Mouse (Mus musculus) forebrain, embryonic 15.5 days (tissue): Measurements from ENCODE around the gene Zdhhc7. TPM values are rescaled to one million over a fixed set of nuclear protein-coding genes. Genes with fewer than 3 reads are reported as not detected.
A peak's percentile ranks its signal among the peaks of the same experiment; 100 is the strongest.

Experiments
- ATAC-seq: fragments of 200-750 bp; cut with Nextera tagmentation; replicated peaks from 2 replicates; pipeline ENCODE4 v1.8.0; 2017; ENCODE audit warnings: mild to moderate bottlenecking, moderate TSS enrichment, moderate library complexity
- H3K27ac ChIP-seq: fragments of 300-500 bp; sonication (generic); replicated peaks from 2 replicates; pipeline ENCODE4 v1.5.1; 2015; ENCODE audit warnings: mild to moderate bottlenecking, inconsistent platforms
- H3K27me3 ChIP-seq: fragments of 300-500 bp; sonication (generic); 2 replicates; pipeline ENCODE4 v1.6.1; 2015; ENCODE audit warnings: inconsistent platforms
- H3K36me3 ChIP-seq: fragments of 300-500 bp; sonication (generic); 2 replicates; pipeline ENCODE4 v1.6.1; 2015; ENCODE audit warnings: mild to moderate bottlenecking, inconsistent platforms
- H3K4me1 ChIP-seq: fragments of 300-500 bp; sonication (generic); 2 replicates; pipeline ENCODE4 v1.6.1; 2015; ENCODE audit warnings: inconsistent platforms
- H3K4me2 ChIP-seq: fragments of 300-500 bp; sonication (generic); replicated peaks from 2 replicates; pipeline ENCODE4 v1.6.1; 2015; ENCODE audit warnings: mild to moderate bottlenecking, inconsistent platforms
- H3K4me3 ChIP-seq: fragments of 300-500 bp; sonication (generic); 2 replicates; pipeline ENCODE4 v1.5.1; 2015; ENCODE audit warnings: mild to moderate bottlenecking, inconsistent platforms
- H3K9ac ChIP-seq: fragments of 300-500 bp; sonication (generic); replicated peaks from 2 replicates; pipeline ENCODE4 v1.6.1; 2015; ENCODE audit warnings: mild to moderate bottlenecking, inconsistent platforms
- H3K9me3 ChIP-seq: fragments of 300-500 bp; sonication (generic); 2 replicates; pipeline ENCODE4 v1.6.1; 2016; ENCODE audit warnings: inconsistent platforms
- WGBS: fragments of 180-500 bp; shearing (Covaris S2); methylation state at CpG from one replicate; pipeline ENCODE4 v1.1.7; 2015; ENCODE audit warnings: mixed read lengths; 5-methylcytosine and 5-hydroxymethylcytosine counted together
- polyA plus RNA-seq: library from polyadenylated mRNA; unstranded; fragments of >200 nt; fragmentation: Nextera tagmentation; extraction: Ambion mirVana; gene quantifications from 2 replicates; pipeline ENCODE4 v1.2.1, GENCODE M21; 2015

Gene Zdhhc7
- polyA plus RNA-seq, 1 experiment from 2014 or later = 34.5 TPM

DNA sequence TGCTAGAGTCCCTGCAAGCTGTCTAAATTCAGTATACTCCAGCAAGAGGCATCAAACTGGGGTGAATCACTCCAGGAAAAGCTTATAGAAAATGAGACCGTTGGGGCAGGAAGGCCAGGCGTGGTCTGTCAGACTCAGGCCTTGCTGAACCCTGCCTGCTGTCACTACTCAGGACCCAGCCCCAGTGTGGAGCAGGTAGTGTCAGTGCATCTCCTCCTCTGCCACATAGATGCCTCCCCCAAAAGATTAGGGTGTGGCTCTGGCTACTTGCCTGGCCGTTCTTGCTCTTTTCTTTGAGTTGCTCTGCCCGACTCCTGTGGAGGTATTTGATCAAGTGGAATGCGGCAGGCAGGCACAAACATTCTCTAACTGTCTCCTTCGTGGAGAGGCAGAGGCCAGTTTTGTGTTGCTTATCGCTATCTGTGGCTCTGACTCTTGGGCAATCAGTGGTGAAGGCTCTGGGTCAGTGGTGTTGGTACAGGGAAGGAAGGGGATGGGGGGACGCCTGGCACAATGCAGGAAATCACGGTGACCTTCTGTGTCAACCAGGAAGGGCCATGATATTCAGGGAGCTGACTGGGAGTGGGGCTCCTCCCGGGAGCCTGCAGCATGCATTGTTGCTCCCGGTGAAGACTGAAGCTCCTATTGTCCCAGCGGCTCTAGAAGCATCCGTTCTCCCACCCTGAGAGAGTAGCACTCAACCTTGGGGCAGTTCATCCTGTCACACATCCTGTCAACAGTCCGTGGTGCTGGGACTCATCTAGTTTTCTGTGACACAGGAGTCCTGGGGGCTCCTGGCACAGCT, 25.3 kb upstream of the Zdhhc7 start:
- no peak for ATAC-seq
- Histone ChIP-seq H3K4me2 (no peak overlapping the region), H3K27me3 (no peaks in the 10 kb centered on the region), H3K36me3 (no peaks in the 10 kb centered on the region), H3K27ac (no peak overlapping the region), H3K9me3 (no peaks in the 10 kb centered on the region), H3K9ac (no peak overlapping the region), H3K4me3 (no peak overlapping the region), H3K4me1 (peaks cover 17% of the 10 kb centered on the region)
- WGBS = 25% methylated on average over 14 of the region's 14 CpGs

DNA sequence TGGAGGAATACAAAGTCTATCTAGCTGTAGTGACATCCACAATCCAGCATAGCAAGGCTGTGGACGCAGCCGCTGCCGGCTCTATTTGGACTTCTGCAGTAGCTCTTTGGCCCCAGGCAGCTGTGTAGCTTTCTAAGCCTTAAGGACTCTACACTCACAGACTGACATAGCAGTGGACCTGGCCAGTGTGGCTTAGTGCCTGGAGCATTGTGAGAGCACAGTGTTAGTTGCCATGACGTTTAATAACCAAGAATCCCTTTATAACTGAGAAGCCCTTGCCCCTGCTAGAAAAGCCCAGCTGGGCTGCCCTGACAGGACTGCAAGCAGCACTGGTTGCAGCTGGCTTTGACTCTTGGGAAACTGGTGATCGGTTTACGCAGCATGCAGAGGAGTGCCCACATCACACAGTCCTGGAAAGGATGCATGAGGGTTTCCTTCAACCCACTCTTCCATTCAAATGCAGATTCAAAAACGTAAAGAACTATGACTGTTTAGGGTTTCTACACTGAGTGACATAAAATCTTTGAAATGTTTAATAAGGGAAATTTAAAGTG, 23.6 kb upstream of the Zdhhc7 start:
- no peaks in the 10 kb centered on the region for H3K27me3 ChIP-seq
- no peaks in the 10 kb centered on the region for H3K9me3 ChIP-seq
- no peaks in the 10 kb centered on the region for H3K36me3 ChIP-seq
- ATAC-seq = 0 out of 2 replicates have a peak, but pooled peaks have one; percentile 23
- 45% methylated on average over 7 of the region's 7 CpGs for WGBS
- H3K4me1 ChIP-seq = peaks cover 22% of the 10 kb centered on the region
- H3K9ac ChIP-seq = no peak overlapping the region
- H3K4me3 ChIP-seq = no peak overlapping the region
- H3K4me2 ChIP-seq = no peak overlapping the region
- H3K27ac ChIP-seq = peak overlapping the region; percentile 1; the same call in 1 of the 2 replicates

DNA sequence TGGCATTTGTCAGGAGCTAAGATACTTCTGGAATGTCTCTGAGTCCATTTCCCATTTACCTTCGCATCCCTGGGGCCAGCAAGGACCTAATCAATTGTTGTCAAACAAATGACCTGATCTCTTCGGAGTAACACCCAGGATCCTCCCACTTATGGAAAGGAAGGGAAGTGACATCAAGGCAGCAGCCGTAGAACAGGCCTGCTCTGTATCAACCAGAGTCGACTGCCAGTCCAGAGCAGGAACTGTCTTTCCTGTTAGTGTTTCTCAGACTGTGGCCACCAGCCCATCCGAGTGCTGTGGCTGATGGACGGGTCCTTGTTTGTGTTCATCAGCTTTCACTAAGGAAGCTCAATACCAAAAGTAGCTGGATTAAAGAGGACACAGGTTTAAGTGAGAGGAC, 23.0 kb upstream of the Zdhhc7 start:
- H3K4me2 ChIP-seq = no peak overlapping the region
- H3K27ac ChIP-seq = peak overlapping the region; percentile 1; the same call in 1 of the 2 replicates
- no peak for ATAC-seq
- no peaks in the 10 kb centered on the region for H3K9me3 ChIP-seq
- H3K4me3 ChIP-seq = no peak overlapping the region
- WGBS = 66% methylated on average over 6 of the region's 6 CpGs
- no peak overlapping the region for H3K9ac ChIP-seq
- no peaks in the 10 kb centered on the region for H3K27me3 ChIP-seq
- H3K36me3 ChIP-seq = no peaks in the 10 kb centered on the region
- H3K4me1 ChIP-seq = peaks cover 25% of the 10 kb centered on the region

DNA sequence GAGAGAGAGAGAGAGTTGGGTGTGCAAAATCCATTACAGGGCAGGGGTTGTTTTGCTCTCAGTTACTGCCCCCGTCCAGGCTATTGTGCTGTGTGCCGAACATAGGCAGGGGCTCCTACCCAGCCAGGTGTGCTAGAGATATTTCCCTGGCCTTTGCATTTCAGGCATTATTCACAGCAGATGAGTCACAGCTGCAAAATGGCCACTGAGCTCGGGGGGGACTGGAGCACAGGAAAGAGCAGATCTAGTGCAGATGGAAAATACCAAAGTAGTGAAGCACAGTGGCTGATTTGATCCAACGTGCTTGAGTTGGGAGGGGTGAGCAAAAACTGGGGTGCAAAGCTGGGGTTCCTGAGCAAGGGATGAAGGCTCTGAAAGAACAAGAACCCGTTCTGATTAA, 19.7 kb upstream of the Zdhhc7 start:
- Histone ChIP-seq H3K27ac (no peak overlapping the region), H3K9me3 (no peaks in the 10 kb centered on the region), H3K4me3 (no peak overlapping the region), H3K36me3 (no peaks in the 10 kb centered on the region), H3K4me2 (no peak overlapping the region), H3K4me1 (peaks cover 20% of the 10 kb centered on the region), H3K9ac (no peak overlapping the region), H3K27me3 (peaks cover 1% of the 10 kb centered on the region; the same call in 1 of the 2 replicates)
- 74% methylated on average over 5 of the region's 5 CpGs for WGBS
- ATAC-seq = no peak

DNA sequence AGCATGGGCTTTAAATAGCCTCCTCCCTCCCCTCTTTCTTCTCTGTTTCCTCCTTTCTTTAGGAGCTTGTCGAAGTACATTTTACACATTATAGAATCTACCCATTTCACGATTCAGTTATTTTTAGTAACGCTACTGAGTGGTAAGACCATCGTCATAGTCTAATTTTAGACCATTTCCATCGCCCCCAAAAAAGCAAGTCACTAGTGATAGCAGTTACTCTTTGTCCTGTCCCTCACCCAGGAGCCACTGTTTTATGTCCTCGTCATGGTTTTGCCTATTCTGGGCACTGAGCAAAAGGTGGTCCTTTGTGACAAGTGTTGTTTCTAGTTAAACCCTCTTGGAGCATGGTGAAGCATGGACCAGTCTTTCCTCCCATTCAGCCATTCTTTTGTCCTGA, 18.6 kb upstream of the Zdhhc7 start:
- no peak overlapping the region for H3K9ac ChIP-seq
- H3K27ac ChIP-seq = no peak overlapping the region
- no peaks in the 10 kb centered on the region for H3K9me3 ChIP-seq
- H3K4me2 ChIP-seq = no peak overlapping the region
- H3K36me3 ChIP-seq = no peaks in the 10 kb centered on the region
- H3K4me1 ChIP-seq = peaks cover 18% of the 10 kb centered on the region
- no peak overlapping the region for H3K4me3 ChIP-seq
- ATAC-seq = no peak
- 72% methylated on average over 6 of the region's 6 CpGs for WGBS
- peaks cover 11% of the 10 kb centered on the region; the same call in 1 of the 2 replicates for H3K27me3 ChIP-seq

DNA sequence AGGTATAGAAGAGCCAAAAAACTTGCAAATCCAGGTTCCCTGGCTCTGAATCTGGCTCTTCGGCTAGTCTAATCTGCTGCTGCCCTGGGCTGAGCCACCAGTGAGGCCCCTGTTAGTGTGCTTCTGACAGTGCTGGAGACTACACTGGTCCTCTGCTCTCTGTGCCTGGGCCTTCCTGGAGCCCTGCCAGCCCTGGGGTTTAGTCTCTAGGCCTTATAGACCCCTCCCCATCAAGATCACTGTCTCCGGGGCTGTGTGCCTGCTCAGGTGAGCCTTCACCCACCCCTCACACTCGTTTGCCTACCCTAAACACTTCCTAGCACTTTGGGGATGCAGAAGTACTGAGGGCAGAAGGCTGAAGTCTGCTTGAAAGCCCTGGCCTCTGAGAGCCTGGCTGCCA, 18.1 kb upstream of the Zdhhc7 start:
- H3K27ac ChIP-seq = no peak overlapping the region
- H3K36me3 ChIP-seq = no peaks in the 10 kb centered on the region
- H3K9me3 ChIP-seq = no peaks in the 10 kb centered on the region
- H3K4me3 ChIP-seq = no peak overlapping the region
- peaks cover 18% of the 10 kb centered on the region for H3K4me1 ChIP-seq
- no peak overlapping the region for H3K9ac ChIP-seq
- WGBS = 71% methylated on average over 3 of the region's 3 CpGs
- no peak for ATAC-seq
- H3K27me3 ChIP-seq = peaks cover 12% of the 10 kb centered on the region; the same call in 1 of the 2 replicates
- H3K4me2 ChIP-seq = no peak overlapping the region

DNA sequence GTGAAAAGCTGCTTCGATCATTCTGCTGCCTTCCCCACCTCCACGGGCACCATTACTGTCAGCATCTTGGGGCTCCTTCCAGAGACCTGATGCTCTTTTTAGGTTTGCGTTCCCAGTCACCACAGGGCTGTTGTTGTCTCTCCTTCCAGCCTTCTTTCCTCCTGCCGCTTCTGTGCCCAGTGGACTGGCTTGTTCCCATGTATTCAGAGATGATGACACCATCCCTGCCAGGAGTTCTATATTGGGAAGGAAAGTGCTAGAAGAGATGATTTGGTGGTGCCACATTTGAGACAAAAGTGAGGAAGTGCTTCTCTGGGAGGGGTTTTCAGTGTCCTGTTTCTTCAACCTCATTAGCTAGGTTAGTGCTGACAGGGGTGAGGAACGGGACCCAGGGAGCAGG, 17.6 kb upstream of the Zdhhc7 start:
- Histone ChIP-seq H3K9ac (no peak overlapping the region), H3K9me3 (no peaks in the 10 kb centered on the region), H3K27me3 (peaks cover 12% of the 10 kb centered on the region; the same call in 1 of the 2 replicates), H3K27ac (no peak overlapping the region), H3K4me1 (peaks cover 21% of the 10 kb centered on the region), H3K4me3 (no peak overlapping the region), H3K4me2 (no peak overlapping the region), H3K36me3 (no peaks in the 10 kb centered on the region)
- 76% methylated on average over 5 of the region's 5 CpGs for WGBS
- no peak for ATAC-seq

DNA sequence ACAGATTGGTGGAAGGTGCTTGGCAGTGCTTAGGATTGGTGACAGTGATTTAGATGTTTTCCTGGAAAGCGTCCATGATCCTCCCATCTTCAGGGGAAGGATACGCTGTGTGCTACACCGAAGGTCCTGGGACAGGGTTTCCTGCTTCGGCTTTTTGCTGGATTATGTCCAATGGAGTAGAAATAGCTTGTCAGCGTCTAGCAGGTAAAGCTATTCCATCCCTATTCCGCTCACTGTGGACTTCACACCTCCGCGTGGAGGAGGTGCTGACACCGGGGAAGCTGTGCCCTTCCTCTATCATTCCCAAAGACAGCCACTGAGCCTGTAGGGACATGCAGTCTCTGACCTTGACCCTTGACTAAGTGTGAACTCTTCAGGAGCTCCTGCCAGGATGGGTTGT, 16.9 kb upstream of the Zdhhc7 start:
- Histone ChIP-seq H3K4me3 (no peak overlapping the region), H3K4me1 (peaks cover 23% of the 10 kb centered on the region), H3K27ac (no peak overlapping the region), H3K36me3 (no peaks in the 10 kb centered on the region), H3K9ac (no peak overlapping the region), H3K4me2 (no peak overlapping the region), H3K27me3 (peaks cover 12% of the 10 kb centered on the region; the same call in 1 of the 2 replicates), H3K9me3 (no peaks in the 10 kb centered on the region)
- no peak for ATAC-seq
- 83% methylated on average over 9 of the region's 9 CpGs for whole genome bisulfite sequencing

DNA sequence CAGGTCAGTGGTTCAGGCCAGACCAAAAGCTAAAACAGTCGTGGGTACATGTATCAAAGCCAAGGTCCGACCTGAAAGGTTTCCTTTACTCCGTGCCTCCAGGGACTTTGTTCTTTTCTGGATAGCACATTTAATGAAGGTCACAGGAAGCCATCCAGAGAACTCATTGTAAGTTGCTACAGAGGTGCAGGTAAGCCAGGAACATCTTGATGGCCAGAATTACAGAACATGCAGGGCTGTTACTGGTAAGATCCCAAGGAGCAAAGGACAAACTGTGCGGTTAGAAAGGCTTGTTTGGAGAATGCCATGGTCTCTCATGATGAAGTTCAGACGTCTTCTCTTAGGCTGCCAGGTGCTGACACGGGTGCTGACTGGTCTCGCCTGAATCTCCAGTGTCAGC, 15.3 kb upstream of the Zdhhc7 start:
- H3K4me3 ChIP-seq = no peak overlapping the region
- H3K4me2 ChIP-seq = no peak overlapping the region
- ATAC-seq = no peak
- H3K9me3 ChIP-seq = no peaks in the 10 kb centered on the region
- H3K27me3 ChIP-seq = peaks cover 12% of the 10 kb centered on the region; the same call in 1 of the 2 replicates
- 77% methylated on average over 7 of the region's 7 CpGs for WGBS
- no peak overlapping the region for H3K27ac ChIP-seq
- no peaks in the 10 kb centered on the region for H3K36me3 ChIP-seq
- peaks cover 26% of the 10 kb centered on the region for H3K4me1 ChIP-seq
- no peak overlapping the region for H3K9ac ChIP-seq

DNA sequence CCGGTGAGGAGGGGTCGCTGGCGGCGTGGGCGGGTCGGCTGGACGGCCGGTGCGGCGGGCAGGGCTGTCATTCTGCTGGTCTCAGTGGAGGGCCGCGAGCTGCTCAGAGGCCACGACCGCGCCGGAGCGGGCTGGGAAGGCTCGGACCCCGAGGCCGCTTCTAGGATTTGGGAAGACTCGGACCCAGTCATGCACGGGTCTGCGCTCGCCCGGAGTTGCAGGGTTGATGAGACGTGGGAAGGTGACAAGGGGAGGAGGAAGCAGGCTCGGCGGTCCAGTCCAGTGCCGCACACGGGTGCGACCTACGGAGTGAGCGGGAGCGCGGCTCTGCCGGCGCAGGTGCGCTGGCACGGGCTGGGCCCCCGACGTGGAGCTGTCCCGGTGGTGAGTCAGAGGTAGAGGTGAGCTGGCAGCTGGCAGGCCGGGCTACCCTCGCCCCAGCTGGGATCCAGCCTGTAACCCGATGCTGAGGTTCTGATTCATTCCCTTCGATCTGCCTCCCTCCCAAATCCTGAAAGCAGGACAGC, 13.1 kb upstream of the Zdhhc7 start:
- Histone ChIP-seq H3K27me3 (peaks cover 12% of the 10 kb centered on the region; the same call in 1 of the 2 replicates), H3K27ac (peak overlapping the region; percentile 59; the same call in 1 of the 2 replicates), H3K4me3 (peak overlapping the region; percentile 70), H3K4me2 (peak overlapping the region; percentile 72), H3K36me3 (no peaks in the 10 kb centered on the region), H3K9ac (peak overlapping the region; percentile 77), H3K4me1 (peaks cover 16% of the 10 kb centered on the region), H3K9me3 (no peaks in the 10 kb centered on the region)
- under 1% methylated on average over 43 of the region's 46 CpGs for WGBS
- no peak; the same call in 1 of the 2 replicates for ATAC-seq

DNA sequence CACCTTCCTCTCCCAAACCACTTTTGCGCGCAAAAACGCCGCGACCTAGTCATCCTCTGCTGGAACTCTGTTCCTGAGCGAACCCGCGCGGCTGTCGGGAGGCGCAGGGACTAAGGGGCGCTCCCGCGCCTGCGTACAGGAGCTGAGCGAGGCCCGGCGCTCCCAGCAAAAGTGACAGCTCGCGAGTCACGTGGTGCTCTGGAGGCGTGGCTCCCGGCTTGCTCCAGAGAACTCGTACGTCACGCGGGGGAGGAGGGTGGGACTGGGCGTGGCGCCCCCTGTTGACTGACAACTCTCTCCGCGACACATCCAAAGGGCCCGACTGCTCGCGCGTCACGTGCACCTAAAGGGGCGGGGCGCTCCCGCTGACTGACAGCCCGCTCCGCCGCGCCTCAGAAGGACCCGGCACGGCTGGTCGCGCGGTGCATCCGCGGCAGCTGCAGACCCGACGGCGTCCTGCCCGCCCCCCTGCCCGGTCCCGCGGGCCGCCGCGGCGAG, 12.5 kb upstream of the Zdhhc7 start, which contains the start of gene 6430548M08Rik:
6430548M08Rik (plus strand) TSS at position 395 of the 498 bp plus-strand sequence.
- Histone ChIP-seq H3K4me2 (peak within 1 kb of the TSS; percentile 77), H3K27me3 (peaks cover 12% of the 10 kb centered on the region; the same call in 1 of the 2 replicates), H3K9ac (peak within 1 kb of the TSS; percentile 77), H3K4me1 (peaks cover 12% of the 10 kb centered on the region), H3K27ac (peak within 1 kb of the TSS; percentile 87), H3K36me3 (no peaks in the 10 kb centered on the region), H3K9me3 (no peaks in the 10 kb centered on the region), H3K4me3 (peak within 1 kb of the TSS; percentile 70)
- WGBS = under 1% methylated on average over 58 of the region's 61 CpGs
- ATAC-seq = peak; percentile 97

DNA sequence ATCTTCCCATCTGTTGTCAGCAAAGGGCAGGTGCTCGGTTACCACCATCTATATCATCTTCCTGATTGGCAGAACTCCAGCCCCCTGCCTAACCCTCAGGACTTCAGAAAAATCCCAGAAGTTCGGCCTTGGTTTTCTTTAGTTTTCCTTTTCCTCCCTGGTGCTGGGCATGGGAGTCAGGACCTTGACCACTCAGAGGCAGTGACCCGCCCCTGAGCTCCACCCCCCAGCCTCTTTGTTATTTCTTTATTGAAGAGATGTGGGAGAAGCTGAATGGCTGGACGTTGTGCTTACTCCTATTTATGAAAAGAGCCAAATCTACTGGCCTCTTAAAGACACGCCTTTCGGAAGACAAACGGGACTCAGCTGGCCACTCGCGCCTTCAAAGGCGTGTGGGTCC, 12.0 kb upstream of the Zdhhc7 start:
- peaks cover 12% of the 10 kb centered on the region; the same call in 1 of the 2 replicates for H3K27me3 ChIP-seq
- peak overlapping the region; percentile 62 for H3K9ac ChIP-seq
- peaks cover 11% of the 10 kb centered on the region for H3K4me1 ChIP-seq
- no peak; the same call in 1 of the 2 replicates for ATAC-seq
- peak overlapping the region; percentile 70 for H3K4me3 ChIP-seq
- H3K9me3 ChIP-seq = no peaks in the 10 kb centered on the region
- peak overlapping the region; percentile 87 for H3K27ac ChIP-seq
- no peaks in the 10 kb centered on the region for H3K36me3 ChIP-seq
- H3K4me2 ChIP-seq = peak overlapping the region; percentile 77
- WGBS = 1% methylated on average over 10 of the region's 10 CpGs
